Mouse (Mus musculus) Muller cell, postnatal 12 days (primary cell): Measurements from ENCODE around the gene Stac.

Experiments used
- DNase-seq: peaks from one replicate; pipeline ENCODE4 v3.0.0-alpha.2; 2015; ENCODE audit errors: inconsistent ontology term

Stac gene

DNA sequence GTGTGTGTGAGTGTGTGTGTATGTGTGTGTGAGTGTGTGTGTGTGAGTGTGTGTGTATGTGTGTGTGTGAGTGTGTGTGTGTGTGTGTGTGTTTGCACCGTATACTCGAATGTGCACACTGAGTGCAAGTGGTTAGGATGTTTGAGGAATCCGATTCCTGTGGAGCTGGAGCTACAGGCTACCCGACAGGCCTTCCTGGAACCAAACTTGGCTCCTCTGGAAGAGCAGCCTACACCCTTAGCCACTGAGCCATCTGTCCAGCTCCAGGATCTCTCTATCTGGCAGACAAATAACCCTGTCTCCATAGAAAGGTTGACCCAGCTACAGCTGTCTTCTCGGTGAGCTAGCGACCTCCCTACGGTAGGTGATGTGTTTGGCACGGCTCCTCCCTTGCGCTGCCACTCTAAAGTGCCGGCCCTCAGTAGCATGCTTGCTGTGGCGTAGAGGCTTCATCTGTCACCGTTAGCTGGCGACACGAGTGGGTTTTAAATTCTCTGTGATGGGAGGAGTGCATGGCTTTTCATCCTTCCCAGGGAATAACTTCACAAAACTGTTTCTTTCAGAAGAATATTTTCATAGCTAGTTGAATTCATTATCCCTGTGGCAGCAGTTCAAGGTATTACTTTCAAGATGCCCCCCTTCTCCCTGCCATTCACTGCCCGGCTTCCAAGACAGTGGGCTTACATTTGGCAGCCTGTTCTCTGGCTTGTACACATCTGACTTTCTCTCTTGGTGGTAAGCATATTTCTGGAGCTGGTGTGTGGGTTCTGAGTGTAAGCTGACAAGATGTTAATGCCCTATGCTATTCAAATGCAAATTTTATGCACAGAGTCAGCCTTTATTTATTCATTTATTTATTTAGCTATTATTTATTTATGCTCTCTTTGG, 175.3 kb downstream of the Stac start:
- DNase-seq, result no peak
